25 mouse cellular contexts compared by ENCODE assay signal in genomic region chr11:21114516-21114915, GRCm38 (mm10). TPM values are rescaled to one million over a fixed set of nuclear protein-coding genes. Genes with fewer than 3 reads are reported as not detected.
DNase-seq lines count a peak whose midpoint lies in the region; ATAC-seq lines count a peak whose summit lies in the region.
"Had no signal": no experiment of that assay in that cellular context is flagged by ENCODE, and none has a peak within 500 bp of the region (broad histone marks: within the 10 kb centered on the region; RNA-seq: fewer than 3 reads in every experiment).

No protein-coding gene starts in this region.

- ATAC-seq in CD4-positive, CD25-positive, alpha-beta regulatory T cell, adult 4 months = peak; percentile 60
- ATAC-seq in activated CD4-positive, CD25-positive, alpha-beta regulatory T cell, adult 4 months = peak; percentile 47
- ATAC-seq in inflammation-experienced regulatory T-cells, adult 6 months = peak; percentile 52
- ATAC-seq in forebrain, embryonic 14.5 days = no peak
- ATAC-seq: forebrain, embryonic 15.5 days; forebrain, postnatal 0 days; Patski had no signal

- H3K9ac ChIP-seq in forebrain, embryonic 14.5 days (ENCODE audit: low read length) = no peak overlapping the region
- H3K9ac ChIP-seq: embryonic facial prominence, embryonic 13.5 days; embryonic facial prominence, embryonic 15.5 days; forebrain, embryonic 12.5 days; forebrain, embryonic 15.5 days; forebrain, postnatal 0 days had no signal

- H3K36me3 ChIP-seq in forebrain, embryonic 14.5 days (ENCODE audit: control insufficient read depth, insufficient read depth, low read length) = no peaks in the 10 kb centered on the region
- H3K36me3 ChIP-seq: embryonic facial prominence, embryonic 13.5 days; embryonic facial prominence, embryonic 15.5 days; forebrain, embryonic 12.5 days; forebrain, embryonic 15.5 days; G1E had no signal

- no peak overlapping the region for H3K4me2 ChIP-seq in forebrain, embryonic 14.5 days (ENCODE audit: low read length)
- H3K4me2 ChIP-seq: embryonic facial prominence, embryonic 13.5 days; embryonic facial prominence, embryonic 15.5 days; forebrain, embryonic 12.5 days; forebrain, embryonic 15.5 days had no signal

- DNase-seq in CD4-positive, CD25-positive, alpha-beta regulatory T cell, adult 2 months (ENCODE audit: low read depth, low spot score) = peak; percentile 38
- no peak for DNase-seq in adrenal gland, postnatal 14 days
- no peak for DNase-seq in forebrain, embryonic 14.5 days (ENCODE audit: low spot score)
- DNase-seq in thymus, adult 18-20 months = no peak
- DNase-seq: adrenal gland, adult 2 months; adrenal gland, postnatal 10 days; adrenal gland, postnatal 36 days; cerebellum, adult 11-12 months; cerebellum, adult 2 months; cerebellum, adult 9-10 months; cerebellum, postnatal 14 days; cerebellum, postnatal 36 days; embryo, embryonic 11 days; forebrain, postnatal 0 days had no signal

- WGBS in forebrain, embryonic 14.5 days = 95% methylated on average over 2 of the region's 2 CpGs

- H3K4me1 ChIP-seq in forebrain, embryonic 14.5 days (ENCODE audit: control insufficient read depth, insufficient read depth, low read length) = no peaks in the 10 kb centered on the region
- H3K4me1 ChIP-seq: embryonic facial prominence, embryonic 15.5 days; forebrain, embryonic 10.5 days; forebrain, embryonic 15.5 days had no signal

- no peaks in the 10 kb centered on the region for H3K9me3 ChIP-seq in forebrain, embryonic 14.5 days (replicated peaks; ENCODE audit: control insufficient read depth, low read length)
- H3K9me3 ChIP-seq: embryonic facial prominence, embryonic 13.5 days; embryonic facial prominence, embryonic 15.5 days; forebrain, embryonic 10.5 days; forebrain, embryonic 12.5 days; forebrain, embryonic 15.5 days; G1E had no signal

- H3K4me3 ChIP-seq in forebrain, embryonic 14.5 days (ENCODE audit: low read depth, low read length) = no peak overlapping the region
- H3K4me3 ChIP-seq: embryonic facial prominence, embryonic 13.5 days; embryonic facial prominence, embryonic 15.5 days; erythroblast, embryonic 14.5 days; forebrain, embryonic 10.5 days; forebrain, embryonic 12.5 days; forebrain, embryonic 15.5 days had no signal

- no peaks in the 10 kb centered on the region for H3K27me3 ChIP-seq in forebrain, embryonic 14.5 days (replicated peaks; ENCODE audit: control insufficient read depth, insufficient read depth, low read length)
- H3K27me3 ChIP-seq: embryonic facial prominence, embryonic 13.5 days; embryonic facial prominence, embryonic 15.5 days; forebrain, embryonic 12.5 days; forebrain, embryonic 15.5 days; Patski had no signal

- no peak overlapping the region for H3K27ac ChIP-seq in forebrain, embryonic 14.5 days (ENCODE audit: low read depth, low read length)
- H3K27ac ChIP-seq: embryonic facial prominence, embryonic 13.5 days; embryonic facial prominence, embryonic 15.5 days; forebrain, embryonic 10.5 days; forebrain, embryonic 12.5 days; forebrain, embryonic 15.5 days had no signal

RNA-seq across cellular contexts. Expression of gene Peli1, which starts 23.4 kb away (rescaled TPM):
- polyA plus RNA-seq in CD4-positive, CD25-positive, alpha-beta regulatory T cell, adult 4 months (2017; shearing (Covaris generic)) = 10 to 100 TPM; 72.2 to 96.4 TPM
- 10 to 100 TPM; 55.7 to 80.7 TPM for polyA plus RNA-seq in activated CD4-positive, CD25-positive, alpha-beta regulatory T cell, adult 4 months (2017; shearing (Covaris generic))
- polyA plus RNA-seq in inflammation-experienced regulatory T-cells, adult 6 months (2017; shearing (Covaris generic)) = 10 to 100 TPM; 41.6 to 97.7 (median 96.1) TPM
- 18.4 and 27.2 TPM in 2 replicates for total RNA-seq in adrenal gland, postnatal 14 days (2021)
- polyA plus RNA-seq in forebrain, embryonic 14.5 days (2014; fragmentation: Nextera tagmentation; extraction: Ambion mirVana) = 120 TPM in 2 replicates
